Mouse (Mus musculus) ES-E14 (cell line): ENCODE results near the gene Tenm2.

Experiments
- HCFC1 ChIP-seq: IDR thresholded peaks from 2 replicates; pipeline ENCODE4 v1.6.1; 2012; ENCODE audit warnings: low read length, inconsistent platforms, borderline replicate concordance; ENCODE audit not compliant: insufficient read depth
- MAFK ChIP-seq: IDR thresholded peaks from 2 replicates; pipeline ENCODE4 v1.6.1; 2014; ENCODE audit warnings: mild to moderate bottlenecking, low read depth, low read length, inconsistent platforms; ENCODE audit not compliant: insufficient read depth
- ZC3H11A ChIP-seq: IDR thresholded peaks from 2 replicates; pipeline ENCODE4 v1.6.1; 2012; ENCODE audit warnings: low read depth, mild to moderate bottlenecking, inconsistent platforms, low read length, borderline replicate concordance
- ZNF384 ChIP-seq: IDR thresholded peaks from 2 replicates; pipeline ENCODE4 v1.6.1; 2012; ENCODE audit warnings: low read depth, low read length, inconsistent platforms

DNA sequence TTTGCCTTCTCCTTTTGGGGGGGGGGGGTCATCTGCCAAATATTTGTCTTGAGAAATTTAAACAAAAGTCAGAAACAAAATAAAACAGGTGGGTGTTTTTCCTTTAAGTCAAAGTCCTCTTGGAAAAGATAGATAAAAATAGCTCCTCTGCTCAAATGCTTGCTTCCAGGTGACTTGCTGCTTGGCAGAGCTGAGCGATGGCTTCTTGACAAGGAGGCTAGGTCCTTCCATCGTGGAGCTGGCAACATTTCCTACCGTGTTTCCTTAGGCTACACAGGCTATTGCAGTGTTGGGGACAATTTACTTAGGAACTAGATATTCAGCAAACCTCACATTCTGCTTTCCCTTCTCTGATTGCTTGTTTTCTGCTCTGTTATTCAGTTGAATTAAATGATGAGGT lies 342.7 kb downstream of the Tenm2 start:
- TF ChIP-seq MAFK (no peak), ZNF384 (no peak), ZC3H11A (no peak), HCFC1 (no peak)
